Mouse (Mus musculus) C2C12 (cell line): Measurements from ENCODE around the gene Adh4.

Source experiments
- CTCF ChIP-seq: IDR thresholded peaks from one replicate; pipeline ENCODE4 v1.5.1; 2011; ENCODE audit not compliant: control insufficient read depth, insufficient read depth, insufficient read length
- MAX ChIP-seq: IDR thresholded peaks from one replicate; pipeline ENCODE4 v1.6.1; 2011; ENCODE audit warnings: mild to moderate bottlenecking, control low read depth
- MYOG ChIP-seq: IDR thresholded peaks from one replicate; pipeline ENCODE4 v1.6.1; 2011; ENCODE audit not compliant: control insufficient read depth, insufficient read length; ENCODE audit errors: extremely low read depth
- USF1 ChIP-seq: IDR thresholded peaks from one replicate; pipeline ENCODE4 v1.6.1; 2011; ENCODE audit warnings: low read depth, mild to moderate bottlenecking, control low read depth, moderate library complexity

GRCm38 (mm10) chr3:138448077-138448860, 33.0 kb downstream of the Adh4 start:
- TF ChIP-seq CTCF: no peak
- TF ChIP-seq MAX: no peak
- no peak for TF ChIP-seq MYOG
- no peak for TF ChIP-seq USF1
